ENCODE assay signal across 21 mouse cellular contexts in the genomic region with DNA sequence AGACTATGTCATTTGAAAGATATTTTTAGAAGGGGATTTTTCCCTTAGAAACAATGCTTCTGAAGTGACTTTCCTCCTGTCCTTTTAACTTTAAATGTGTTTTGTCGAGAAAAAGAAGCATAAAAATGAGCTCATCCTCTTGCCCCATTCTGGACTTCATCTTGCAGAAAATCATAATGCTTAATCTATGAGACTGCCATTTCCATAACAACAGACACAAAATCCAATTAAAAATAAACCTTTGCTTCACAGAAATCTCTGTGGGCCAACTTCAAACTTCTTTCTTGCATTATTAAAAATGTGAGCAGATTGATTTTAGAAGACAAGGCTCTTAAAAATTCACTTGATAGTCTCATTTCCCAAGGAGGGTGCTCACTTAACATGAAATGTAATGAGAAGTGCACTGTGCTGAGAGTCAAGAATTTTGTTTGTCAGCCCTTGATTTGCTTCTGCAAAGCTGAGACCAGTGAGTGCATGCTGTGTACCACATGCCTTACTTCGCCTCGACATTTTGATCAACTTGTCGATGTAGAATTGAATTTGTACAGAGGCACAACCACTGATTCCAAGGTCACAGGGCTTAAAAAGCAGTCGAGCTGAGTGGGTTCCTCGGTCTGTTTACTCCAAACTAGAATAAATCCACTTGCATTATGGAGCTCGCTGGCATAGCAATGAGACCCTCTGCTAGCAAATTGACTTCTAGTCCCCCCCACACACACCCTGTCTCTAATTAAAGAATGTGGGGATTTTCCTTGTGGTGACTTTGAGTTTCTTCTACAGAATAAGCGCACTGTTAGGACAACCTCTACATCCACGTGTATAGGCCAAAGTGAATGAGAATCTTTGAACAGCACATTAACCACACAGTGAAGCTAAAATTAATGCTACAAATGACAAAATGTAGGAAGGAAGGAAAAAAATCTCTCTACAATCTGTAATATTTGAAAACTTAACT.
DNase-seq lines count a peak whose midpoint lies in the region; ATAC-seq and TF ChIP-seq lines count a peak whose summit lies in the region.
"Had no signal": no experiment of that assay in that cellular context is flagged by ENCODE, and none has a peak within 500 bp of the region (broad histone marks: within the 10 kb centered on the region; RNA-seq: fewer than 3 reads in every experiment).

No protein-coding gene starts in this region.

- H3K4me1 ChIP-seq in forebrain, postnatal 0 days (ENCODE audit: insufficient read depth) = no peaks in the 10 kb centered on the region
- no peaks in the 10 kb centered on the region for H3K4me1 ChIP-seq in forebrain, embryonic 11.5 days (replicated peaks; ENCODE audit: control insufficient read depth, insufficient read depth, low read length)
- H3K4me1 ChIP-seq in midbrain, embryonic 11.5 days (ENCODE audit: control insufficient read depth, insufficient read depth, low read length) = peaks cover 2% of the 10 kb centered on the region; the same call in 1 of the 2 replicates
- peaks cover 5% of the 10 kb centered on the region; the same call in 1 of the 2 replicates for H3K4me1 ChIP-seq in midbrain, embryonic 15.5 days
- no peaks in the 10 kb centered on the region for H3K4me1 ChIP-seq in kidney, adult 2 months (ENCODE audit: control insufficient read depth, insufficient read depth, low read length)
- H3K4me1 ChIP-seq: embryonic facial prominence, embryonic 13.5 days; forebrain, embryonic 13.5 days; heart, embryonic 13.5 days had no signal

- 0 out of 2 replicates have a peak, but pooled peaks cover 3% of the 10 kb centered on the region for H3K36me3 ChIP-seq in forebrain, postnatal 0 days (ENCODE audit: insufficient read depth)
- H3K36me3 ChIP-seq in forebrain, embryonic 11.5 days (ENCODE audit: control insufficient read depth, insufficient read depth, low read length) = no peaks in the 10 kb centered on the region
- no peaks in the 10 kb centered on the region for H3K36me3 ChIP-seq in midbrain, embryonic 11.5 days (ENCODE audit: control insufficient read depth, insufficient read depth, low read length)
- H3K36me3 ChIP-seq in midbrain, embryonic 15.5 days (replicated peaks) = peaks cover 6% of the 10 kb centered on the region; the same call in 1 of the 2 replicates
- H3K36me3 ChIP-seq in kidney, adult 2 months (ENCODE audit: control insufficient read depth, insufficient read depth, low read length) = no peaks in the 10 kb centered on the region
- H3K36me3 ChIP-seq: embryonic facial prominence, embryonic 13.5 days; G1E; heart, embryonic 13.5 days had no signal

- H3K9ac ChIP-seq in forebrain, postnatal 0 days = no peak overlapping the region
- H3K9ac ChIP-seq in forebrain, embryonic 11.5 days (ENCODE audit: low read length) = no peak overlapping the region
- H3K9ac ChIP-seq in midbrain, embryonic 11.5 days (ENCODE audit: low read length) = no peak overlapping the region
- H3K9ac ChIP-seq in midbrain, embryonic 15.5 days = no peak overlapping the region
- H3K9ac ChIP-seq: embryonic facial prominence, embryonic 13.5 days; forebrain, embryonic 13.5 days; heart, embryonic 13.5 days had no signal

- no peak overlapping the region for H3K4me2 ChIP-seq in forebrain, postnatal 0 days (ENCODE audit: low read depth)
- no peak overlapping the region for H3K4me2 ChIP-seq in forebrain, embryonic 11.5 days (ENCODE audit: low read depth, low read length, severe bottlenecking)
- H3K4me2 ChIP-seq in midbrain, embryonic 11.5 days = no peak overlapping the region
- H3K4me2 ChIP-seq in midbrain, embryonic 15.5 days = no peak overlapping the region
- H3K4me2 ChIP-seq: embryonic facial prominence, embryonic 13.5 days; forebrain, embryonic 13.5 days; heart, embryonic 13.5 days had no signal

- TF ChIP-seq CTCF in forebrain, postnatal 0 days (IDR thresholded peaks at IDR 0.05; ENCODE audit: low read depth) = no peak
- no peak for TF ChIP-seq CTCF in kidney, adult 2 months (conservative IDR thresholded peaks at IDR 0.05; ENCODE audit: insufficient read depth, insufficient read length, low read depth, low read length)

- DNase-seq in forebrain, postnatal 0 days = no peak
- DNase-seq in forebrain, embryonic 11.5 days (ENCODE audit: low spot score) = no peak
- peak; percentile 83 for DNase-seq in midbrain, embryonic 11.5 days (ENCODE audit: low spot score, missing footprints)
- DNase-seq in kidney, adult 2 months = no peak
- no peak for DNase-seq in cerebellum, adult 8-10 months
- no peak for DNase-seq in layer of hippocampus, adult 9-10 months (ENCODE audit: low spot score)
- DNase-seq: adrenal gland, postnatal 10 days; B cell, adult 2 months; cerebellum, adult 11-12 months; cerebellum, adult 9-11 months; cerebellum, postnatal 36 days; gastrocnemius, adult 2 months; gastrocnemius, postnatal 36 days; heart, adult 11 months; heart, postnatal 36 days had no signal

- no peak for TF ChIP-seq POLR2A in kidney, adult 2 months (IDR thresholded peaks at IDR 0.05; ENCODE audit: low read depth, low read length)

- ATAC-seq in forebrain, postnatal 0 days = peak; percentile 38
- no peak for ATAC-seq in forebrain, embryonic 11.5 days (replicated peaks; ENCODE audit: low FRiP score)
- ATAC-seq in midbrain, embryonic 11.5 days (ENCODE audit: low FRiP score) = peak; percentile 57; the same call in 1 of the 2 replicates
- peak; percentile 92; the same call in 1 of the 2 replicates for ATAC-seq in midbrain, embryonic 15.5 days (replicated peaks)
- ATAC-seq: CD4-positive, CD25-positive, alpha-beta regulatory T cell, adult 4 months; forebrain, embryonic 13.5 days had no signal

- H3K27ac ChIP-seq in forebrain, postnatal 0 days (ENCODE audit: low read depth, low read length) = no peak overlapping the region
- H3K27ac ChIP-seq in forebrain, embryonic 11.5 days (ENCODE audit: low read depth, low read length) = no peak overlapping the region
- H3K27ac ChIP-seq in midbrain, embryonic 11.5 days (ENCODE audit: low read depth, low read length) = no peak overlapping the region
- peak overlapping the region; percentile 60 for H3K27ac ChIP-seq in midbrain, embryonic 15.5 days
- no peak overlapping the region for H3K27ac ChIP-seq in kidney, adult 2 months (ENCODE audit: insufficient read depth, low read depth, low read length)
- H3K27ac ChIP-seq: embryonic facial prominence, embryonic 13.5 days; forebrain, embryonic 13.5 days; gastrocnemius, adult 2 months; heart, embryonic 13.5 days had no signal

- H3K27me3 ChIP-seq in forebrain, postnatal 0 days (ENCODE audit: insufficient read depth, low read length) = no peaks in the 10 kb centered on the region
- no peaks in the 10 kb centered on the region for H3K27me3 ChIP-seq in forebrain, embryonic 11.5 days (ENCODE audit: control insufficient read depth, insufficient read depth, low read length)
- H3K27me3 ChIP-seq in midbrain, embryonic 11.5 days (ENCODE audit: control insufficient read depth, insufficient read depth, low read length) = no peaks in the 10 kb centered on the region
- H3K27me3 ChIP-seq in midbrain, embryonic 15.5 days (replicated peaks) = no peaks in the 10 kb centered on the region
- H3K27me3 ChIP-seq in kidney, adult 2 months (replicated peaks; ENCODE audit: control insufficient read depth, insufficient read depth, low read length) = no peaks in the 10 kb centered on the region
- H3K27me3 ChIP-seq: embryonic facial prominence, embryonic 13.5 days; forebrain, embryonic 13.5 days; heart, embryonic 13.5 days had no signal

- 69% methylated on average over 9 of the region's 9 CpGs for WGBS in forebrain, postnatal 0 days
- WGBS in forebrain, embryonic 11.5 days = 78% methylated on average over 9 of the region's 9 CpGs
- WGBS in midbrain, embryonic 11.5 days = 69% methylated on average over 9 of the region's 9 CpGs
- 47% methylated on average over 9 of the region's 9 CpGs for WGBS in midbrain, embryonic 15.5 days
- 79% methylated on average over 9 of the region's 9 CpGs for WGBS in kidney, adult 2 months

- no peaks in the 10 kb centered on the region for H3K9me3 ChIP-seq in forebrain, postnatal 0 days (ENCODE audit: low read length)
- H3K9me3 ChIP-seq in forebrain, embryonic 11.5 days (ENCODE audit: control insufficient read depth, low read length) = no peaks in the 10 kb centered on the region
- no peaks in the 10 kb centered on the region for H3K9me3 ChIP-seq in midbrain, embryonic 11.5 days (ENCODE audit: control insufficient read depth, low read length)
- no peaks in the 10 kb centered on the region for H3K9me3 ChIP-seq in midbrain, embryonic 15.5 days
- H3K9me3 ChIP-seq: embryonic facial prominence, embryonic 13.5 days; forebrain, embryonic 13.5 days; G1E had no signal

- H3K4me3 ChIP-seq in forebrain, postnatal 0 days (ENCODE audit: low read depth, low read length) = no peak overlapping the region
- H3K4me3 ChIP-seq in forebrain, embryonic 11.5 days (ENCODE audit: low read depth, low read length) = no peak overlapping the region
- no peak overlapping the region for H3K4me3 ChIP-seq in midbrain, embryonic 11.5 days (ENCODE audit: low read depth, low read length)
- H3K4me3 ChIP-seq in midbrain, embryonic 15.5 days = no peak overlapping the region
- H3K4me3 ChIP-seq in kidney, adult 2 months (ENCODE audit: insufficient read depth, low read depth, low read length) = no peak overlapping the region
- H3K4me3 ChIP-seq: embryonic facial prominence, embryonic 13.5 days; forebrain, embryonic 13.5 days; gastrocnemius, adult 2 months; heart, embryonic 13.5 days had no signal
